Mouse (Mus musculus) kidney, adult 2 months (tissue): ENCODE data around the gene Rpl26. TPM values are rescaled to one million over a fixed set of nuclear protein-coding genes. Genes with fewer than 3 reads are reported as not detected.
A peak's percentile ranks its signal among the peaks of the same experiment; 100 is the strongest.

Experiments
- DNase-seq: peaks from one replicate; pipeline ENCODE4 v3.0.0; 2021
- H3K27ac ChIP-seq: fragments of 200-500 bp; 2 replicates; pipeline ENCODE4 v1.5.1; 2012; ENCODE audit warnings: low read depth, low read length, control low read depth, inconsistent platforms; ENCODE audit not compliant: insufficient read depth
- H3K27me3 ChIP-seq: fragments of 200-500 bp; replicated peaks from 2 replicates; pipeline ENCODE4 v1.6.1; 2012; ENCODE audit warnings: mild to moderate bottlenecking, moderate library complexity, low read length, inconsistent platforms; ENCODE audit not compliant: control insufficient read depth, insufficient read depth
- H3K36me3 ChIP-seq: fragments of 200-500 bp; 2 replicates; pipeline ENCODE4 v1.6.1; 2012; ENCODE audit warnings: mild to moderate bottlenecking, moderate library complexity, low read length, inconsistent platforms; ENCODE audit not compliant: control insufficient read depth, insufficient read depth
- H3K4me1 ChIP-seq: fragments of 200-500 bp; 2 replicates; pipeline ENCODE4 v1.6.1; 2011; ENCODE audit warnings: low read length; ENCODE audit not compliant: control insufficient read depth, insufficient read depth
- H3K4me3 ChIP-seq: fragments of 200-500 bp; 2 replicates; pipeline ENCODE4 v1.5.1; 2011; ENCODE audit warnings: mild to moderate bottlenecking, low read depth, low read length, control low read depth; ENCODE audit not compliant: insufficient read depth
- CTCF ChIP-seq: fragments of 200-500 bp; conservative IDR thresholded peaks from 2 replicates; pipeline ENCODE4 v1.5.1; 2011; ENCODE audit warnings: low read depth, mild to moderate bottlenecking, control low read depth, low read length, moderate library complexity, mixed read lengths; ENCODE audit not compliant: insufficient read depth, insufficient read length
- POLR2A ChIP-seq: fragments of 200-500 bp; IDR thresholded peaks from one replicate; pipeline ENCODE4 v1.6.1; 2011; ENCODE audit warnings: low read depth, low read length, control low read depth
- WGBS: fragments of 180-500 bp; shearing (Covaris S2); methylation state at CpG from one replicate; pipeline ENCODE4 v1.1.7; 2018; 5-methylcytosine and 5-hydroxymethylcytosine counted together
- polyA plus RNA-seq: library from polyadenylated mRNA; depleted of rRNA; stranded (reverse); fragments of >200 nt; gene quantifications from 2 replicates; pipeline ENCODE4 v1.2.3, GENCODE M21; 2012

Rpl26 gene
- polyA plus RNA-seq, 1 experiment = 1,128 TPM

GRCm38 (mm10) chr11:68940516-68940915 is 39.1 kb downstream of the Rpl26 start:
- peaks cover 13% of the 10 kb centered on the region for H3K4me1 ChIP-seq
- peak overlapping the region; percentile 38 for H3K4me3 ChIP-seq
- peak overlapping the region; percentile 81 for H3K27ac ChIP-seq
- DNase-seq = peak; percentile 93
- no peaks in the 10 kb centered on the region for H3K27me3 ChIP-seq
- TF ChIP-seq POLR2A (peak; percentile 77), CTCF (no peak)
- WGBS = 17% methylated on average over 4 of the region's 4 CpGs
- no peaks in the 10 kb centered on the region for H3K36me3 ChIP-seq

GRCm38 (mm10) chr11:68942731-68943130 is 41.3 kb downstream of the Rpl26 start:
- Histone ChIP-seq H3K27ac (peak overlapping the region; percentile 7; the same call in 1 of the 2 replicates), H3K36me3 (no peaks in the 10 kb centered on the region), H3K4me1 (peaks cover 13% of the 10 kb centered on the region), H3K27me3 (no peaks in the 10 kb centered on the region), H3K4me3 (no peak overlapping the region)
- DNase-seq = peak; percentile 79
- no peak for TF ChIP-seq CTCF
- no peak for TF ChIP-seq POLR2A
- 64% methylated on average over 8 of the region's 8 CpGs for WGBS

- TF ChIP-seq CTCF (no peak), POLR2A (no peak)
- no peak overlapping the region for H3K4me3 ChIP-seq
- WGBS = 79% methylated on average over 2 of the region's 2 CpGs
- H3K27ac ChIP-seq = no peak overlapping the region
- peaks cover 13% of the 10 kb centered on the region for H3K4me1 ChIP-seq
- H3K36me3 ChIP-seq = no peaks in the 10 kb centered on the region
- DNase-seq = no peak
- H3K27me3 ChIP-seq = no peaks in the 10 kb centered on the region
Measured at GRCm38 (mm10) chr11:68945245-68945644, 43.9 kb downstream of the Rpl26 start.

GRCm38 (mm10) chr11:68946001-68946400 is 44.6 kb downstream of the Rpl26 start:
- TF ChIP-seq CTCF (no peak), POLR2A (no peak)
- H3K4me1 ChIP-seq = peaks cover 12% of the 10 kb centered on the region
- no peak overlapping the region for H3K27ac ChIP-seq
- no peak overlapping the region for H3K4me3 ChIP-seq
- DNase-seq = no peak
- no peaks in the 10 kb centered on the region for H3K36me3 ChIP-seq
- 72% methylated on average over 4 of the region's 4 CpGs for WGBS
- no peaks in the 10 kb centered on the region for H3K27me3 ChIP-seq

GRCm38 (mm10) chr11:68946806-68947440 is 45.5 kb downstream of the Rpl26 start:
- WGBS = 43% methylated on average over 14 of the region's 16 CpGs
- no peaks in the 10 kb centered on the region for H3K36me3 ChIP-seq
- TF ChIP-seq CTCF = no peak
- TF ChIP-seq POLR2A = no peak

GRCm38 (mm10) chr11:68947542-68947993 is 46.2 kb downstream of the Rpl26 start:
- no peaks in the 10 kb centered on the region for H3K36me3 ChIP-seq
- 34% methylated on average over 12 of the region's 12 CpGs for WGBS
- no peaks in the 10 kb centered on the region for H3K27me3 ChIP-seq
- no peak for TF ChIP-seq CTCF
- TF ChIP-seq POLR2A = no peak
- DNase-seq = no peak
- H3K4me1 ChIP-seq = 0 out of 2 replicates have a peak, but pooled peaks cover under 1% of the 10 kb centered on the region
- no peak overlapping the region for H3K4me3 ChIP-seq
- H3K27ac ChIP-seq = no peak overlapping the region

More at GRCm38 (mm10) chr11:68946806-68947440, 45.5 kb downstream of the Rpl26 start:
- no peak for DNase-seq
- no peak overlapping the region for H3K4me3 ChIP-seq
- no peak overlapping the region for H3K27ac ChIP-seq
- no peaks in the 10 kb centered on the region for H3K27me3 ChIP-seq
- H3K4me1 ChIP-seq = peaks cover 6% of the 10 kb centered on the region; the same call in 1 of the 2 replicates

GRCm38 (mm10) chr11:68953903-68954302 is 52.5 kb downstream of the Rpl26 start:
- H3K27me3 ChIP-seq = no peaks in the 10 kb centered on the region
- WGBS = 41% methylated on average over 13 of the region's 13 CpGs
- no peaks in the 10 kb centered on the region for H3K4me1 ChIP-seq
- DNase-seq = no peak
- TF ChIP-seq CTCF (no peak), POLR2A (no peak)
- H3K4me3 ChIP-seq = peak overlapping the region; percentile 9; the same call in 1 of the 2 replicates
- no peak overlapping the region for H3K27ac ChIP-seq
- no peaks in the 10 kb centered on the region for H3K36me3 ChIP-seq
